Mouse (Mus musculus): ENCODE measurements at regions not wholly inside any gene's neighbourhood (a gene's known extent, or its start where the extent isn't known, plus 50 kb on each side); places are given as distances from the start of the nearest gene placed in this dataset.

- TF ChIP-seq CTCF (IDR thresholded peaks at IDR 0.05; ENCODE audit: borderline replicate concordance, extremely low read depth, insufficient read depth, insufficient read length) (no peak), POLR2A (IDR thresholded peaks at IDR 0.05; ENCODE audit: borderline replicate concordance, extremely low read depth, insufficient read depth, insufficient read length, poor library complexity, severe bottlenecking) (no peak)
These were observed 348.0 kb downstream of the Rwdd3 start for GRCm38 (mm10) chr3:120823536-120823935.
